Mouse (Mus musculus) lung, postnatal 14 days (tissue): ENCODE measurements around the gene Ndufv1.
"Not testable (repeated sequence)": the region's sequence is repeated elsewhere in the genome, so short reads cannot be mapped to it uniquely, and the experiment has no call there.

Source experiments
- DNase-seq: peaks from one replicate; pipeline ENCODE4 v3.0.0; 2021

Gene Ndufv1

GRCm38 (mm10) chr19:3967258-3967657 is 45.3 kb downstream of the Ndufv1 start:
- DNase-seq = no peak

GRCm38 (mm10) chr19:3966330-3967075 is 46.1 kb downstream of the Ndufv1 start:
- no peak for DNase-seq

GRCm38 (mm10) chr19:3964030-3964429 is 48.6 kb downstream of the Ndufv1 start:
- DNase-seq = no peak

DNA sequence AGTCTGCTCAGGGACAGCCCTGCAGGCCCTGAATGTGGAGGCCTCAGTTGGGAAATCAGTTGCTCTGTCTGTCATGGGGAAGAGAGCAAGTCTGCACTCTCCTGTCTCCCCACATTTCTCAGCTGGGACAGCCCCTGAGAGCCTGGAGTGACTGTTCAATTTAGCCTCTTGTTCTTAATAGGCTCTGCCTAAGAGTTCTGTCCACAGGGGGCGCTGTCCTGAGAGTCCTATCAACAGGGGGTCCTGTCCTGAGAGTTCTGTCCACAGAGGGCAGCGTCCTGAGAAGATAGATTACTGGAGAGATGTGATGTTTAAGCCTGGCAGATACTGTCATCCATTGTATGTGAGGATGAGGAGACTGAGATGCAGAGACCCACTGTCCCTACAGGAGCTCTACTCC is 50.1 kb downstream of the Ndufv1 start:
- DNase-seq = peak; percentile 64

GRCm38 (mm10) chr19:3961805-3962204 is 50.8 kb downstream of the Ndufv1 start:
- not testable (repeated sequence) for DNase-seq

DNA sequence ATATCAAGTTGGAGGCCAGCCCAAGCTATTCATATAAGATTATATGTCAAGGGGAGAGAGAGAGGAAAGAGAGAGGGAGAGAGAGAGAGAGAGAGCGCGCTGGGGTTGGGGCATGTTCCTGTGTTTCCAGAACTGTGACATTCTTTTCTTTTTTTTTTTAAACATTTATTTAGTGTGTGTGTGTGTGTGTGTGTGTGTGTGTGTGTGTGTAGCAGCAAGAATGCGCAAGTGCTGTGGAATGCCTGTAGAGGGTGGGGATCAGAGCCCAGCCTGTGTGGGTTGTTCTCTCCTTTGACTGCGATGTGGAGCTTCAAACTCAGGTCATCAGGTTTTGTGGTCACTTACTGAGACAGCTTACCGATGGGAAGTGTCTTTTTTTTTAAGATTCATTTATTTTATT is 52.4 kb downstream of the Ndufv1 start:
- DNase-seq = peak; percentile 20

GRCm38 (mm10) chr19:3959030-3959429 is 53.6 kb downstream of the Ndufv1 start:
- DNase-seq = no peak

GRCm38 (mm10) chr19:3958470-3958869 is 54.1 kb downstream of the Ndufv1 start, which contains the start of gene Aldh3b3:
TSS of gene Aldh3b3 (plus strand) at chr19:3958645.
- DNase-seq = no peak
